In the genomic region with DNA sequence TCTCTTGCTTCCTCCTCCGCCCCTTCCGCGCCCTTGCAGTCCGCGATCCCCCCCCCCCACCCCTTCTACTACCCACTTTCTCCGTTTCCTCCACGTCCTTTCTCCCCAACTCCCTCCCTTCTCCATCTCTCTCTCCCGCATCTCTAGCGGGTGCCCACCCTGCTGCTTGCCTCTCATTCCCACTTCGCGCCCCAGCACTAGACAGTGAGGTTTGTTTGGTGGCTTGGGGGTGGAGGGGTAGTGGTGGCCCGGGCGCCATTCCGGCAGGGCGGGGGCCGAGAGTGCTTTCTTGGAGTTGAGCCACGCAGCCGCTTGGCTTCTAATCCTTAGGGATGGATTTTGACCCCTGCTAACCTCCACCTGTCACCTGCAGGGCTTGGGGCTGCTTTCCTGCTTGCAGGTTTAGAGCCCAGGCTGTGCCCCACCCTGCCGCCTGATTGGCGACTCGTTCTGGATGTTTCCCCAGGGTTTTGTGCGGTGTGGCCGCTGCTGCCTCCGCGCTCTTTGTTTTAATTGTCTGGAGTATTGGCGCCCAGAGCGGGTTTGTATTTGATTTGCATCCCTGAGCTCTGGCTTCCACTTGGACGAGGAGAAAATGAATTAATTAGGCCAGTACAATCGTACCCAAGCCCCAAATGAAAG, we compare ENCODE assay signal across 8 mouse cellular contexts. TPM values are rescaled to one million over a fixed set of nuclear protein-coding genes. Genes with fewer than 3 reads are reported as not detected.
DNase-seq lines count a peak whose midpoint lies in the region; ATAC-seq and TF ChIP-seq lines count a peak whose summit lies in the region.

Sel1l3 (minus strand) TSS at position 217 of the 642 bp plus-strand sequence.

- H3K4me2 ChIP-seq in limb, embryonic 14.5 days (replicated peaks; ENCODE audit: low read depth, low read length, severe bottlenecking): peak within 1 kb of the TSS; percentile 100
- H3K4me2 ChIP-seq in neural tube, embryonic 11.5 days (ENCODE audit: low read depth): peak within 1 kb of the TSS; percentile 100

- 2% methylated on average over 25 of the region's 29 CpGs for WGBS in limb, embryonic 14.5 days
- WGBS in neural tube, embryonic 11.5 days: 3% methylated on average over 20 of the region's 29 CpGs

- H3K4me1 ChIP-seq in limb, embryonic 14.5 days (ENCODE audit: control insufficient read depth, insufficient read depth, low read length): peaks cover 15% of the 10 kb centered on the region; the same call in 1 of the 2 replicates
- peaks cover 7% of the 10 kb centered on the region; the same call in 1 of the 2 replicates for H3K4me1 ChIP-seq in neural tube, embryonic 11.5 days (ENCODE audit: control insufficient read depth, insufficient read depth, low read length)

- TF ChIP-seq POLR2A in limb, embryonic 14.5 days (IDR thresholded peaks at IDR 0.05; ENCODE audit: borderline replicate concordance, extremely low read depth, insufficient read depth, insufficient read length): no peak

- peak within 1 kb of the TSS; percentile 59 for H3K9ac ChIP-seq in limb, embryonic 14.5 days (ENCODE audit: low read depth, low read length, severe bottlenecking)
- H3K9ac ChIP-seq in neural tube, embryonic 11.5 days (ENCODE audit: low read length): peak within 1 kb of the TSS; percentile 66

- H3K4me3 ChIP-seq in limb, embryonic 14.5 days (replicated peaks; ENCODE audit: low read length): peak within 1 kb of the TSS; percentile 62
- peak within 1 kb of the TSS; percentile 62 for H3K4me3 ChIP-seq in neural tube, embryonic 11.5 days (ENCODE audit: low read depth, low read length)

- H3K36me3 ChIP-seq in limb, embryonic 14.5 days (ENCODE audit: control insufficient read depth, insufficient read depth, low read length): no peaks in the 10 kb centered on the region
- no peaks in the 10 kb centered on the region for H3K36me3 ChIP-seq in neural tube, embryonic 11.5 days (ENCODE audit: control insufficient read depth, insufficient read depth, low read length)

- peaks cover 28% of the 10 kb centered on the region for H3K27me3 ChIP-seq in limb, embryonic 14.5 days (ENCODE audit: control insufficient read depth, insufficient read depth, low read length)
- peaks cover 16% of the 10 kb centered on the region for H3K27me3 ChIP-seq in neural tube, embryonic 11.5 days (ENCODE audit: control insufficient read depth, insufficient read depth, low read length)

- peak; percentile 15 for DNase-seq in lung, adult 18-20 months
- DNase-seq in lung, postnatal 25 days (ENCODE audit: low spot score): no peak
- peak; percentile 75 for DNase-seq in cerebellum, adult 8-10 months
- peak in 1 of 2 experiments; percentile 32 for DNase-seq in gastrocnemius, adult 8-10 months (ENCODE audit: low spot score in 2 of 2)
- DNase-seq in kidney, adult 11 months: peak; percentile 55
- no peak for DNase-seq in limb, embryonic 14.5 days (ENCODE audit: low spot score)
- peak; percentile 58 for DNase-seq in neural tube, embryonic 11.5 days (ENCODE audit: low spot score)
- no peak for DNase-seq in urinary bladder, postnatal 36 days (ENCODE audit: low spot score in 2 of 2)

- H3K9me3 ChIP-seq in limb, embryonic 14.5 days (ENCODE audit: control insufficient read depth, low read length): no peaks in the 10 kb centered on the region
- no peaks in the 10 kb centered on the region for H3K9me3 ChIP-seq in neural tube, embryonic 11.5 days (ENCODE audit: control insufficient read depth, low read length)

- no peak within 1 kb of the TSS for H3K27ac ChIP-seq in limb, embryonic 14.5 days (replicated peaks; ENCODE audit: low read depth, low read length)
- peak within 1 kb of the TSS; percentile 34; the same call in 1 of the 2 replicates for H3K27ac ChIP-seq in neural tube, embryonic 11.5 days (ENCODE audit: low read depth, low read length)

- ATAC-seq in limb, embryonic 14.5 days (ENCODE audit: low FRiP score, low read depth): 0 out of 2 replicates have a peak, but pooled peaks have one; percentile 16
- ATAC-seq in neural tube, embryonic 11.5 days (ENCODE audit: insufficient read depth, low FRiP score, low TSS enrichment): peak; percentile 53

RNA-seq across cellular contexts. Expression of gene Sel1l3, which starts in this region (rescaled TPM):
- 10 to 100 TPM; 41.5 to 51.2 (median 49.4) TPM for total RNA-seq in gastrocnemius, adult 8-10 months (2022)
- 4.6 and 5.1 TPM in 2 replicates for polyA plus RNA-seq in limb, embryonic 14.5 days (2012; rRNA removed)
- 2.7 and 3.6 TPM in 2 replicates for polyA plus RNA-seq in limb, embryonic 14.5 days (2014; fragmentation: Nextera tagmentation; extraction: Ambion mirVana)
- polyA plus RNA-seq in neural tube, embryonic 11.5 days (2014; fragmentation: Nextera tagmentation; extraction: Ambion mirVana): 2.9 and 3.4 TPM in 2 replicates

Comparison
In these comparisons a context has a peak if more than half of its experiments do, and no peak if none do; other contexts are left out.
1. DNase-seq: peak in lung, adult 18-20 months (2 of 2), cerebellum, adult 8-10 months (single experiment), kidney, adult 11 months (single experiment) and neural tube, embryonic 11.5 days (single experiment); none in lung, postnatal 25 days (single experiment), limb, embryonic 14.5 days (single experiment) and urinary bladder, postnatal 36 days (0 of 2).